Mouse (Mus musculus): Measurements from ENCODE around the gene Cyp2d10.

The Cyp2d10 gene

DNA sequence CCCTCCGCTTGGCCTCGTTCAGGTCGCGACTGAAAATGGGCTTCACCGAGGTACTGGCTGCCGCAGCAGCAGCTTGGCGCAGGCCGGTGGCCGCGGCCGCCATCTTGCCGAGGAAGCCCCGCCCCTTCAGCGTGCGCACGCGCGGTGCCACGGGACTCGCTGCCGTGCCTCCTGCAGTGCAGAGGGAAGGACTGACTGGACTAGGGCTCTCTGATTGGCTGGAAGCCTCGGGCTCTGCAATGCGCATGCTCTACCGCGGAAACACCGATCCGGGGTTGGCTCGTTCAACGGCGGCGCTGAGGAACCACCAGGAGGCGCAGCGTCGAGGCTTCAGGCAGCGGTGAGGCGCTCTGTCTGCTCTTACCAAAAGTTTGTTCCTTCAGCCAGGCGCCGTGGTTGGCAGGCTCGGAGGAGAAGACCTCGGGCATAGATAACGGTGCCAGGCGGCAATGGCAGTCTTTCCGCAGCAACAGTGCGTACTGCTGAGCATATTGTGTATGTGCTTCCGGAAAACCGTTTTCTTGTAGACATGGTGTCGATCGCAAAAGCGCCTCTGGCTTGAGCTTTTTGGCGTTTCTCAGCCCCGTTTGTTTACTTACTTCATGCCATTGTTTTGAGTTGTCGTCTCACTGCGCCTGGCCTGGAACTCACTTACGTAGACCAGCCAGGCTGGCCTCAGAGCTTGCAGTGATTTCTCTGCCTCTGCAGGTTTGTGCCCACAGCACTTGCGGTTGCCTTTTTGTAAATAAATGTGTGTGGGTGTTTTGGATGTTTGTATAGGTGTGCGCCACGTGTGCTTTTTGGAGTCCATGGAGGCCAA lies 52.7 kb downstream of the Cyp2d10 start, which contains the start of gene Ndufa6:
Gene Ndufa6 (minus strand): TSS at position 197 of the 820 bp plus-strand sequence.
- peak; percentile 99 for DNase-seq

GRCm38 (mm10) chr15:82353745-82354113 lies 53.3 kb downstream of the Cyp2d10 start:
- no peak for DNase-seq

DNA sequence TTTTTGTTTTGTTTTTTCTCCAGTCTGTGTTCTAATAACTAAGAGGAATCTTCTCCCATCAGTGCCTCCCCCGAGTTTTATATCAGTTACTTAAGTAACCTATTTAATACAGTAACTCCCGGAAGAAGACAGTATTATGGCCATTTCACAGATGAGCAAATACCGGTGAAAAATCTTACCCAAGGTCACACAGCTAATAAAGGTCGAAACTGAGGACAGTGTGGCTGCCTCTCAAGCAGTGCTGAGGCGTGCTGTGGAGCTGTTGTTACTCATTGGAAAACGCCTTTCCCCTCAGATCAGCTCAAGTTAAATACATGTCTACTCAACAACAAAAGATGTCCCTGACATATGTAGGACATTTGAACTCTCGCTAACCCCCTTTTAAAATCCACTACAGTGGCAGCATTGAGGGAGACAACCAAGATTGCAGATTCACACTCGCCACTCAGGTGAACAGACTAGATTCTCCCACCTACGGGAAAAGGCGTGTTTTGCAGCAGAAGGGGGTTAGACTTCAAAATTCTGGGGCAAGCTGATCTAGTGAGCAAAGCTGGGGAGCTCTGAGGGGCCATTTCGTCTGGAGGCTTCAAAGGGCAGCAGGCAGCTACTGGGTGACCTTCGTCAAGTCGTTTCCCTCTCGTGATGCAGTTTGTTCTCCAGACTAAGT lies 53.8 kb downstream of the Cyp2d10 start:
- DNase-seq = peak; percentile 33

All from liver (tissue).